Mouse (Mus musculus): Measurements from ENCODE around the gene Fbrsl1. TPM values are rescaled to one million over a fixed set of nuclear protein-coding genes. Genes with fewer than 3 reads are reported as not detected.
"Not testable (repeated sequence)": the region's sequence is repeated elsewhere in the genome, so short reads cannot be mapped to it uniquely, and the experiment has no call there.

The Fbrsl1 gene
- total RNA-seq, 2 experiments from 2014 or later: 81.1 to 88.2 TPM

GRCm38 (mm10) chr5:110455272-110455671 lies 7.0 kb upstream of the Fbrsl1 start:
- no peak for DNase-seq (ENCODE audit: low spot score in 2 of 2)

GRCm38 (mm10) chr5:110449294-110449693 lies 991 bp upstream of the Fbrsl1 start:
- DNase-seq (ENCODE audit: low spot score in 2 of 2): no peak

GRCm38 (mm10) chr5:110447720-110448435 lies 425 bp downstream of the Fbrsl1 start:
- DNase-seq (ENCODE audit: low spot score in 2 of 2): no peak

GRCm38 (mm10) chr5:110444509-110444908 lies 3.8 kb downstream of the Fbrsl1 start:
- no peak for DNase-seq (ENCODE audit: low spot score in 2 of 2)

- no peak for DNase-seq (ENCODE audit: low spot score in 2 of 2)
Observed at GRCm38 (mm10) chr5:110442966-110443590, 5.2 kb downstream of the Fbrsl1 start.

- DNase-seq (ENCODE audit: low spot score in 2 of 2): no peak
Observed at GRCm38 (mm10) chr5:110439565-110440310, 8.6 kb downstream of the Fbrsl1 start.

GRCm38 (mm10) chr5:110438591-110438990 lies 9.7 kb downstream of the Fbrsl1 start:
- no peak for DNase-seq (ENCODE audit: low spot score in 2 of 2)

GRCm38 (mm10) chr5:110437632-110438261 lies 10.6 kb downstream of the Fbrsl1 start:
- no peak for DNase-seq (ENCODE audit: low spot score in 2 of 2)

- not testable (repeated sequence) for DNase-seq (ENCODE audit: low spot score in 2 of 2)
Observed at GRCm38 (mm10) chr5:110436166-110436565, 12.1 kb downstream of the Fbrsl1 start.

GRCm38 (mm10) chr5:110434816-110435215 lies 13.5 kb downstream of the Fbrsl1 start:
- DNase-seq (ENCODE audit: low spot score in 2 of 2): no peak

GRCm38 (mm10) chr5:110429045-110429444 lies 19.3 kb downstream of the Fbrsl1 start:
- DNase-seq (ENCODE audit: low spot score in 2 of 2): peak in 1 of 2 experiments; percentile 77

- no peak for DNase-seq (ENCODE audit: low spot score in 2 of 2)
Observed at GRCm38 (mm10) chr5:110428290-110428689, 20.0 kb downstream of the Fbrsl1 start.

- DNase-seq (ENCODE audit: low spot score in 2 of 2): no peak
Observed at GRCm38 (mm10) chr5:110425187-110425586, 23.1 kb downstream of the Fbrsl1 start.

GRCm38 (mm10) chr5:110424204-110424603 lies 24.1 kb downstream of the Fbrsl1 start:
- no peak for DNase-seq (ENCODE audit: low spot score in 2 of 2)

GRCm38 (mm10) chr5:110421393-110421792 lies 26.9 kb downstream of the Fbrsl1 start:
- no peak for DNase-seq (ENCODE audit: low spot score in 2 of 2)

- DNase-seq (ENCODE audit: low spot score in 2 of 2): no peak
Observed at GRCm38 (mm10) chr5:110420950-110421349, 27.4 kb downstream of the Fbrsl1 start.

GRCm38 (mm10) chr5:110420201-110420600 lies 28.1 kb downstream of the Fbrsl1 start:
- DNase-seq (ENCODE audit: low spot score in 2 of 2): no peak

GRCm38 (mm10) chr5:110418523-110418911 lies 29.8 kb downstream of the Fbrsl1 start:
- DNase-seq (ENCODE audit: low spot score in 2 of 2): no peak

- no peak for DNase-seq (ENCODE audit: low spot score in 2 of 2)
Observed at GRCm38 (mm10) chr5:110417756-110418522, 30.4 kb downstream of the Fbrsl1 start.

- peak; percentile 56 to 74 for DNase-seq (ENCODE audit: low spot score in 2 of 2)
Observed at GRCm38 (mm10) chr5:110416825-110417401, 31.4 kb downstream of the Fbrsl1 start.
